Mouse (Mus musculus) neural tube, embryonic 11.5 days (tissue): ENCODE data around the gene Scd4. TPM values are rescaled to one million over a fixed set of nuclear protein-coding genes. Genes with fewer than 3 reads are reported as not detected.

Source experiments
- ATAC-seq: fragments of 200-750 bp; cut with Nextera tagmentation; 2 replicates; pipeline ENCODE4 v1.8.0; 2017; ENCODE audit warnings: moderate number of reproducible peaks, mild to moderate bottlenecking, moderate TSS enrichment, moderate library complexity; ENCODE audit not compliant: insufficient read depth, low FRiP score, low TSS enrichment
- DNase-seq: peaks from one replicate; pipeline ENCODE4 v3.0.0-alpha.2; 2015; ENCODE audit warnings: low spot score
- H3K27ac ChIP-seq: fragments of 300-500 bp; sonication (generic); 2 replicates; pipeline ENCODE4 v1.5.1; 2014; ENCODE audit warnings: low read depth, mild to moderate bottlenecking, low read length
- H3K27me3 ChIP-seq: fragments of 300-500 bp; sonication (generic); 2 replicates; pipeline ENCODE4 v1.6.1; 2014; ENCODE audit warnings: mild to moderate bottlenecking, low read length, mixed read lengths; ENCODE audit not compliant: control insufficient read depth, insufficient read depth
- H3K36me3 ChIP-seq: fragments of 300-500 bp; sonication (generic); 2 replicates; pipeline ENCODE4 v1.6.1; 2014; ENCODE audit warnings: mild to moderate bottlenecking, low read length, moderate library complexity, mixed read lengths; ENCODE audit not compliant: control insufficient read depth, insufficient read depth
- H3K4me1 ChIP-seq: fragments of 300-500 bp; sonication (generic); 2 replicates; pipeline ENCODE4 v1.6.1; 2014; ENCODE audit warnings: low read length, mixed read lengths; ENCODE audit not compliant: control insufficient read depth, insufficient read depth
- H3K4me2 ChIP-seq: fragments of 300-500 bp; sonication (generic); 2 replicates; pipeline ENCODE4 v1.6.1; 2014; ENCODE audit warnings: low read depth, mild to moderate bottlenecking, moderate library complexity
- H3K4me3 ChIP-seq: fragments of 300-500 bp; sonication (generic); 2 replicates; pipeline ENCODE4 v1.5.1; 2014; ENCODE audit warnings: low read depth, low read length
- H3K9ac ChIP-seq: fragments of 300-500 bp; sonication (generic); 2 replicates; pipeline ENCODE4 v1.6.1; 2014; ENCODE audit warnings: mild to moderate bottlenecking, low read length
- H3K9me3 ChIP-seq: fragments of 300-500 bp; sonication (generic); 2 replicates; pipeline ENCODE4 v1.6.1; 2016; ENCODE audit warnings: low read length; ENCODE audit not compliant: control insufficient read depth
- WGBS: fragments of 180-500 bp; shearing (Covaris S2); extraction: QIAGEN DNeasy Blood & Tissue Kit; methylation state at CpG from one replicate; pipeline ENCODE4 v1.1.7; 2014; 5-methylcytosine and 5-hydroxymethylcytosine counted together
- polyA plus RNA-seq: library from polyadenylated mRNA; unstranded; fragments of >200 nt; fragmentation: Nextera tagmentation; extraction: Ambion mirVana; gene quantifications from 2 replicates; pipeline ENCODE4 v1.2.1, GENCODE M21; 2014

Scd4 gene
- polyA plus RNA-seq, 1 experiment from 2014 or later, result not detected

- H3K4me3 ChIP-seq, result no peak overlapping the region
Observed at GRCm38 (mm10) chr19:44387089-44387671, 54.3 kb downstream of the Scd4 start.

GRCm38 (mm10) chr19:44387746-44388474 lies 55.0 kb downstream of the Scd4 start:
- ATAC-seq, result no peak
- 38% methylated on average over 19 of the region's 19 CpGs for WGBS
- no peaks in the 10 kb centered on the region for H3K27me3 ChIP-seq
- peak overlapping the region; percentile 63 for H3K9ac ChIP-seq
- peak overlapping the region; percentile 76 for H3K27ac ChIP-seq
- H3K4me3 ChIP-seq, result peak overlapping the region; percentile 44
- H3K36me3 ChIP-seq, result no peaks in the 10 kb centered on the region
- H3K9me3 ChIP-seq, result no peaks in the 10 kb centered on the region
- H3K4me2 ChIP-seq, result peak overlapping the region; percentile 68
- H3K4me1 ChIP-seq, result peaks cover 9% of the 10 kb centered on the region; the same call in 1 of the 2 replicates
- no peak for DNase-seq

More at GRCm38 (mm10) chr19:44387089-44387671, 54.3 kb downstream of the Scd4 start:
- Histone ChIP-seq H3K9ac (no peak overlapping the region), H3K9me3 (no peaks in the 10 kb centered on the region), H3K4me1 (peaks cover 9% of the 10 kb centered on the region; the same call in 1 of the 2 replicates), H3K27me3 (no peaks in the 10 kb centered on the region), H3K4me2 (no peak overlapping the region), H3K36me3 (no peaks in the 10 kb centered on the region), H3K27ac (no peak overlapping the region)
- no peak for DNase-seq
- no peak for ATAC-seq
- WGBS, result 92% methylated on average over 4 of the region's 4 CpGs

GRCm38 (mm10) chr19:44388475-44389428 lies 55.9 kb downstream of the Scd4 start:
- WGBS, result 5% methylated on average over 41 of the region's 41 CpGs
- DNase-seq, result peak; percentile 94
- H3K27ac ChIP-seq, result peak overlapping the region; percentile 76
- H3K4me3 ChIP-seq, result peak overlapping the region; percentile 44
- peaks cover 9% of the 10 kb centered on the region; the same call in 1 of the 2 replicates for H3K4me1 ChIP-seq
- H3K36me3 ChIP-seq, result no peaks in the 10 kb centered on the region
- peak overlapping the region; percentile 65 for H3K9ac ChIP-seq
- peak; percentile 93 for ATAC-seq
- H3K27me3 ChIP-seq, result no peaks in the 10 kb centered on the region
- no peaks in the 10 kb centered on the region for H3K9me3 ChIP-seq
- H3K4me2 ChIP-seq, result peak overlapping the region; percentile 68

GRCm38 (mm10) chr19:44389507-44389906 lies 56.6 kb downstream of the Scd4 start:
- no peak overlapping the region; the same call in 1 of the 2 replicates for H3K9ac ChIP-seq
- ATAC-seq, result no peak
- no peak overlapping the region for H3K4me3 ChIP-seq
- DNase-seq, result no peak
- H3K4me2 ChIP-seq, result no peak overlapping the region
- H3K36me3 ChIP-seq, result no peaks in the 10 kb centered on the region
- no peaks in the 10 kb centered on the region for H3K9me3 ChIP-seq
- H3K27ac ChIP-seq, result no peak overlapping the region
- H3K4me1 ChIP-seq, result peaks cover 9% of the 10 kb centered on the region; the same call in 1 of the 2 replicates
- 17% methylated on average over 1 of the region's 1 CpGs for WGBS
- no peaks in the 10 kb centered on the region for H3K27me3 ChIP-seq

GRCm38 (mm10) chr19:44391856-44392255 lies 59.0 kb downstream of the Scd4 start:
- 92% methylated on average over 4 of the region's 4 CpGs for WGBS
- Histone ChIP-seq H3K9me3 (no peaks in the 10 kb centered on the region), H3K9ac (no peak overlapping the region), H3K27me3 (no peaks in the 10 kb centered on the region), H3K36me3 (no peaks in the 10 kb centered on the region), H3K4me2 (no peak overlapping the region), H3K4me1 (peaks cover 9% of the 10 kb centered on the region; the same call in 1 of the 2 replicates), H3K27ac (no peak overlapping the region), H3K4me3 (no peak overlapping the region)
- ATAC-seq, result no peak
- no peak for DNase-seq

- H3K4me1 ChIP-seq, result peaks cover 9% of the 10 kb centered on the region; the same call in 1 of the 2 replicates
- no peak overlapping the region for H3K27ac ChIP-seq
- H3K27me3 ChIP-seq, result no peaks in the 10 kb centered on the region
- no peak for ATAC-seq
- 83% methylated on average over 5 of the region's 5 CpGs for WGBS
- H3K9me3 ChIP-seq, result no peaks in the 10 kb centered on the region
- no peak overlapping the region for H3K9ac ChIP-seq
- no peak for DNase-seq
- no peak overlapping the region for H3K4me2 ChIP-seq
- H3K4me3 ChIP-seq, result no peak overlapping the region
- H3K36me3 ChIP-seq, result no peaks in the 10 kb centered on the region
Observed at GRCm38 (mm10) chr19:44392339-44393009, 59.6 kb downstream of the Scd4 start.

GRCm38 (mm10) chr19:44393962-44394422 lies 61.1 kb downstream of the Scd4 start:
- Histone ChIP-seq H3K4me3 (no peak overlapping the region), H3K9ac (no peak overlapping the region), H3K4me2 (no peak overlapping the region), H3K36me3 (no peaks in the 10 kb centered on the region; the same call in 1 of the 2 replicates), H3K9me3 (no peaks in the 10 kb centered on the region), H3K4me1 (peaks cover 2% of the 10 kb centered on the region; the same call in 1 of the 2 replicates), H3K27ac (no peak overlapping the region), H3K27me3 (no peaks in the 10 kb centered on the region)
- WGBS, result 76% methylated on average over 5 of the region's 5 CpGs
- ATAC-seq, result no peak
- no peak for DNase-seq

- Histone ChIP-seq H3K27me3 (no peaks in the 10 kb centered on the region), H3K4me3 (no peak overlapping the region), H3K4me2 (no peak overlapping the region), H3K4me1 (no peaks in the 10 kb centered on the region), H3K9me3 (no peaks in the 10 kb centered on the region), H3K27ac (no peak overlapping the region), H3K9ac (no peak overlapping the region), H3K36me3 (peaks cover 4% of the 10 kb centered on the region; the same call in 1 of the 2 replicates)
- no peak for DNase-seq
- WGBS, result 89% methylated on average over 7 of the region's 7 CpGs
- ATAC-seq, result no peak
Observed at GRCm38 (mm10) chr19:44394972-44395371, 62.1 kb downstream of the Scd4 start.
